Mouse (Mus musculus): ENCODE results near the gene Tet3. TPM values are rescaled to one million over a fixed set of nuclear protein-coding genes. Genes with fewer than 3 reads are reported as not detected.
"Not testable (repeated sequence)": the region's sequence is repeated elsewhere in the genome, so short reads cannot be mapped to it uniquely, and the experiment has no call there.

The Tet3 gene
- polyA plus RNA-seq, 1 experiment from 2014 or later = 30.3 TPM

DNA sequence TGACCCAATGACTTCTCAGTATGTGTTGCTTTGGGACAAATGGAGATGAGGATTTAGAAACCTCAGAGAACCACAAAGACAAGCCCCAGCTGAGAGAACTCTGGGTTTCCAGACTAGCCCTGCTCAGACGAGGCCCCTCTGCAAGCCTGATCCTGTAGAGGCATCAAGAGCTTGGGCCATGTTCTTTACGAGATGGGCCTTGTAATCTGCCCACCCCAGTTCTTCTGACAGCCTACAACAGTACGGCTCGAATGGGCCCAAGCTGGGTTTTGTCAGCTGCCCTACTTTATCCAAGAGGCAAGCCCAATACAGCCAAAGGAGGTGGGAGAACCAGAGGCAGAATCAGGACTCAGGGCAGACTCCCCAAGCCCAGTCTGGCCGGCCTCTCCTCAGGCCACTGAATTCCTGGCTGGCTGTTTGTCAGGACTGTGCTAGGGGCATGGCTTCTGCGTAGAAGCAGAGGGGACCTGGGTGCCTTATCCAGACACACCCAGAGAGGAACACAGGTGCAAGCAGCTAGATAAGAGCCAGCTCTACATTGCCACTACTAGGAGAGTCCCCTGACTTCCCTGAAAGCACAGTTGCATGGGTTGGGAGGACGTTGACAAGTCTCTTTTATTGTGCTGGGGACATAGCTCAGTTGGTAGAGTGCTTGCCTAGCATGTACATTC lies 107.3 kb downstream of the Tet3 start:
- peaks cover 11% of the 10 kb centered on the region for H3K36me3 ChIP-seq (ENCODE audit: control insufficient read depth, insufficient read depth, low read length)
- 66% methylated on average over 7 of the region's 7 CpGs for WGBS (ENCODE audit: insufficient replicate concordance)
- H3K4me1 ChIP-seq (ENCODE audit: control insufficient read depth, insufficient read depth, low read length) = peaks cover 10% of the 10 kb centered on the region
- peak overlapping the region; percentile 88 for H3K4me2 ChIP-seq
- peak overlapping the region; percentile 54 for H3K27ac ChIP-seq (ENCODE audit: low read depth, low read length)
- no peak overlapping the region for H3K4me3 ChIP-seq (ENCODE audit: low read depth, low read length)
- H3K27me3 ChIP-seq (ENCODE audit: control insufficient read depth, insufficient read depth, low read length) = no peaks in the 10 kb centered on the region
- no peaks in the 10 kb centered on the region for H3K9me3 ChIP-seq (replicated peaks; ENCODE audit: control insufficient read depth, low read length)
- no peak overlapping the region for H3K9ac ChIP-seq (ENCODE audit: low read depth, low read length)
- peak; percentile 85 for ATAC-seq (replicated peaks; ENCODE audit: insufficient number of reproducible peaks, low FRiP score, low TSS enrichment)

DNA sequence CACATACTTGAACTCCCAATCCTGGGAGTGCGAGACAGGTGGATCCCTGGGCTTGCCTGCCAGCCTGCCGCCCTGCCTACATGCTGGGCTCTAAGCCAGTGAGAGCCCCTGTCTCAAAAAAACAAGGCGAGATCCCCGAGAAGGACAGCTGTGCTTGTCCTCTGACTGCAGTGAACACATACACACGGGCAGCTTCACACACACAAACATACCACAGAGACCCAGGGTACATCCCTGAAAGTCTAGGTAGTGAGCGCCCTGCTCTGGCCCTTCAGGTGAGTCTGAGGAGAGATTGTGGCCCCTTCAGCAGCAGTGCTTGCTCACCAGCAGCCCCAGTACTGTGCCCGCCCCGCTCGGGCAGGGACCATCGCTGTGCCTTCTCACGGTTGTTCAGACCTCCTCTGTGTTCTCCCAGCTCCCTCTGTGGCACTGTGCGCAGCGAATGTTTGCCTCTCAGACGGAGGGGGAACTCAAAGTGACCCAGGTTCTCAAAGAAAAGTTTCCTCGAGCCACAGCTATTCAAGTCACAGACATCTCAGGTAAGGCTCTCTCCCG lies 108.0 kb downstream of the Tet3 start:
- Histone ChIP-seq H3K4me1 (ENCODE audit: control insufficient read depth, insufficient read depth, low read length) (peaks cover 7% of the 10 kb centered on the region), H3K36me3 (ENCODE audit: control insufficient read depth, insufficient read depth, low read length) (peaks cover 11% of the 10 kb centered on the region), H3K9ac (ENCODE audit: low read depth, low read length) (0 out of 2 replicates have a peak overlapping the region, but pooled peaks have one; percentile 49), H3K4me2 (peak overlapping the region; percentile 88), H3K27me3 (ENCODE audit: control insufficient read depth, insufficient read depth, low read length) (no peaks in the 10 kb centered on the region), H3K27ac (ENCODE audit: low read depth, low read length) (peak overlapping the region; percentile 54), H3K9me3 (replicated peaks; ENCODE audit: control insufficient read depth, low read length) (no peaks in the 10 kb centered on the region), H3K4me3 (ENCODE audit: low read depth, low read length) (no peak overlapping the region)
- WGBS (ENCODE audit: insufficient replicate concordance) = 84% methylated on average over 16 of the region's 16 CpGs
- ATAC-seq (replicated peaks; ENCODE audit: insufficient number of reproducible peaks, low FRiP score, low TSS enrichment) = no peak

DNA sequence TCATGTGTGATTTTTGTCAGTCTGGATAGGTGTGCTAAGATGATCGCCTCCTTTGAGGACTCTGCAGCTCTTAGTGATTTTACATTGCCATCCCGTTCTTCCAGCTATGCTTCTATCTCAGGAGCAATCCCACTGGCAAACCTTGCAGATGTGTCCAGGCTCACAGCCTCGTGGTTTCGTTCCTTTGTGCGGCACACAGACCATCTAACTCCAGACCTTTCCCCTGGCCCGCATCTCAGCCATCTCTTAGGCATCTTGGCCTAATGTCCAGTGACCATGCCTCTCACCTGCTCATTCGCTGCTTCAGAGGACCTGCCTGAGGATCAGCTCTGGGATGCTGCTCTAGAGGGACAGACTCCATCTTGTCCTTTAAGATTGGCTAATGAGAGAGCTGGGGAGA lies 108.7 kb downstream of the Tet3 start:
- Histone ChIP-seq H3K36me3 (ENCODE audit: control insufficient read depth, insufficient read depth, low read length) (peaks cover 11% of the 10 kb centered on the region), H3K27ac (ENCODE audit: low read depth, low read length) (peak overlapping the region; percentile 73; the same call in 1 of the 2 replicates), H3K9me3 (replicated peaks; ENCODE audit: control insufficient read depth, low read length) (no peaks in the 10 kb centered on the region), H3K9ac (ENCODE audit: low read depth, low read length) (peak overlapping the region; percentile 98), H3K4me2 (peak overlapping the region; percentile 88), H3K27me3 (ENCODE audit: control insufficient read depth, insufficient read depth, low read length) (no peaks in the 10 kb centered on the region), H3K4me1 (ENCODE audit: control insufficient read depth, insufficient read depth, low read length) (peaks cover 7% of the 10 kb centered on the region), H3K4me3 (ENCODE audit: low read depth, low read length) (peak overlapping the region; percentile 94)
- 79% methylated on average over 7 of the region's 7 CpGs for WGBS (ENCODE audit: insufficient replicate concordance)
- no peak for ATAC-seq (replicated peaks; ENCODE audit: insufficient number of reproducible peaks, low FRiP score, low TSS enrichment)

DNA sequence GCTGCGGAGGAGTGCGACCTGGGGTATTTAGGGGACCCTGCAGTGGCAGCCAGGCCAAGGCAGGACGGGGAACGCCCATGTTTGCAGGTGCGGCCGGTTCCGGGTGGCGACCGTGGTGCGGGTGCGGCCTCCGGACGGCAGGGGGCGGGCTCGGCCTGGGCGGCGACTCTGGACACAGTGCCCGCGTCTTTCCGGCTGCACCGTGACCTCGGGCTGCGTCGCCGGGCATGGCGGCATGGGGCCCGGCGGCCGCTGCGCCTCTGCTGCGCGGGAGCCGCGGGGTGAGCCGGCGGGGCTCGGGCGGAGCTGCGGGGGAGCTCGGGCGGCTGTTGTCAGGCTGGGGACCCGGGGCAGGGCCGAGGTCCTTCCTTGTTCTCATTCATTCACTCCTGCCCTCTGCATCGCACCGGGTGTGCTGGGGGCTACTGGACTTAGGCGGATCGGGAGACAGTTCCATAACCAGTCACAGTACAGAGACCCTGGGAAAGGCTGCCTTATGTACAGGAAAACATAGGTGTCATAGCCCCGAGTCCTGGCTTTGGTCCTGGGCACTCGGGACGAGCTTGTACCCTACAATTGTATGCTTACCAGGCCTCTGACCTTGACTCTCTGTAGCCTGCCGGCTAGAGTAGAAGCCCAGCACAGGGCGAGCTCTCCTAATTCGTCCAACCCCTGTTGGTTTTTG lies 109.5 kb downstream of the Tet3 start:
- Histone ChIP-seq H3K27me3 (ENCODE audit: control insufficient read depth, insufficient read depth, low read length) (no peaks in the 10 kb centered on the region), H3K9ac (ENCODE audit: low read depth, low read length) (peak overlapping the region; percentile 98), H3K36me3 (ENCODE audit: control insufficient read depth, insufficient read depth, low read length) (peaks cover 11% of the 10 kb centered on the region), H3K9me3 (replicated peaks; ENCODE audit: control insufficient read depth, low read length) (no peaks in the 10 kb centered on the region), H3K4me1 (ENCODE audit: control insufficient read depth, insufficient read depth, low read length) (peaks cover 7% of the 10 kb centered on the region), H3K27ac (ENCODE audit: low read depth, low read length) (peak overlapping the region; percentile 73), H3K4me3 (ENCODE audit: low read depth, low read length) (peak overlapping the region; percentile 94), H3K4me2 (peak overlapping the region; percentile 88)
- ATAC-seq (replicated peaks; ENCODE audit: insufficient number of reproducible peaks, low FRiP score, low TSS enrichment) = peak; percentile 88
- under 1% methylated on average over 51 of the region's 53 CpGs for WGBS (ENCODE audit: insufficient replicate concordance)

DNA sequence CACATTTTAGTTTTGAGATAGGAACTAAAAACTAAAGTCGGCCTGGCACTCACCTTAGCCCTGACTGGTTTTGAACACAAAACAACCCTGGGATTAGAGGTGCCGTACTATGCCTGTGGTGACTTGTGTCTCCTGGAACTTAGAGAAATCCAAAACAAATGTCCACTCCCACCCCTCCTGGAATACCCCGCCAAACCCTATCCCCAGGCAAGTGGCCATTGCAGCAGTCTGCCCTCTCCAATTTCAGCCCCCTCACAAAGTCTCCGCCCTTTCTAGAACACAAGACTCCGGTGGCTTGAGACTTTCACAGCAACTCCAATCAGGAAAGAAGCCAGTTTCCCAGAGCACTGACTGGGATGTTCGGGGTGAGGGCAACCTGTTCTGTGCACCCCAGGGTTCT lies 110.0 kb downstream of the Tet3 start, which contains the start of gene Bola3:
Gene Bola3 (plus strand): TSS at position 275 of the 400 bp plus-strand sequence.
- peak; percentile 40 for ATAC-seq (replicated peaks; ENCODE audit: insufficient number of reproducible peaks, low FRiP score, low TSS enrichment)
- Histone ChIP-seq H3K4me2 (peak within 1 kb of the TSS; percentile 88), H3K9me3 (replicated peaks; ENCODE audit: control insufficient read depth, low read length) (no peaks in the 10 kb centered on the region), H3K36me3 (ENCODE audit: control insufficient read depth, insufficient read depth, low read length) (peaks cover 11% of the 10 kb centered on the region), H3K27me3 (ENCODE audit: control insufficient read depth, insufficient read depth, low read length) (no peaks in the 10 kb centered on the region), H3K27ac (ENCODE audit: low read depth, low read length) (peak within 1 kb of the TSS; percentile 73), H3K4me3 (ENCODE audit: low read depth, low read length) (peak within 1 kb of the TSS; percentile 94), H3K9ac (ENCODE audit: low read depth, low read length) (peak within 1 kb of the TSS; percentile 98), H3K4me1 (ENCODE audit: control insufficient read depth, insufficient read depth, low read length) (peaks cover 7% of the 10 kb centered on the region)
- WGBS (ENCODE audit: insufficient replicate concordance) = 38% methylated on average over 6 of the region's 6 CpGs

- H3K4me3 ChIP-seq (ENCODE audit: low read depth, low read length) = no peak overlapping the region
- H3K27me3 ChIP-seq (ENCODE audit: control insufficient read depth, insufficient read depth, low read length) = no peaks in the 10 kb centered on the region
- H3K4me2 ChIP-seq = no peak overlapping the region
- no peak for ATAC-seq (replicated peaks; ENCODE audit: insufficient number of reproducible peaks, low FRiP score, low TSS enrichment)
- H3K9me3 ChIP-seq (replicated peaks; ENCODE audit: control insufficient read depth, low read length) = no peaks in the 10 kb centered on the region
- H3K27ac ChIP-seq (ENCODE audit: low read depth, low read length) = no peak overlapping the region
- peaks cover 5% of the 10 kb centered on the region for H3K36me3 ChIP-seq (ENCODE audit: control insufficient read depth, insufficient read depth, low read length)
- peaks cover 7% of the 10 kb centered on the region for H3K4me1 ChIP-seq (ENCODE audit: control insufficient read depth, insufficient read depth, low read length)
- WGBS (ENCODE audit: insufficient replicate concordance) = 86% methylated on average over 3 of the region's 3 CpGs
- no peak overlapping the region for H3K9ac ChIP-seq (ENCODE audit: low read depth, low read length)
These were observed 111.0 kb downstream of the Tet3 start for GRCm38 (mm10) chr6:83347916-83348315.

DNA sequence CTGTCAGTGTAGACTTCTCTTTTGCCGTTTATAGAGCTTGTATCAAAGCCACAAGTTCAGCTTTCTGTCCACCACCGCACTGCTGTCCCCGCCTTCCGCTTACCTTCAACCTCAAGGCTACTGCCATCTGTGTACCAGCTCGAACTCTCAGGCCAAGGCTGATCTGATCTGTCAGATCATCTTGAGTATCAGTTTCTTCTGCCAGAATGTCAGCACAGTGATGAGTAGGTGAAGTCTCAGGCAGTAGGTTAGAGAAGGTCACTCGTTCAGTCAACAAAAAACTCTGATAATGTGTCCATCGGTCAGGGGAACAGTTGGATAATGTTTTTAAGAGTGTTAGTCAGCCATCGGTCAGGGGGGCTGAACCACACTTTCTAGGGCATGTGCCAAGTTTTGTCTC lies 113.6 kb downstream of the Tet3 start:
- 88% methylated on average over 8 of the region's 8 CpGs for WGBS (ENCODE audit: insufficient replicate concordance)
- not testable (repeated sequence) for H3K36me3 ChIP-seq (ENCODE audit: control insufficient read depth, insufficient read depth, low read length); H3K9me3 ChIP-seq (replicated peaks; ENCODE audit: control insufficient read depth, low read length); H3K27me3 ChIP-seq (ENCODE audit: control insufficient read depth, insufficient read depth, low read length); ATAC-seq (replicated peaks; ENCODE audit: insufficient number of reproducible peaks, low FRiP score, low TSS enrichment); H3K4me2 ChIP-seq; H3K9ac ChIP-seq (ENCODE audit: low read depth, low read length); H3K27ac ChIP-seq (ENCODE audit: low read depth, low read length); H3K4me1 ChIP-seq (ENCODE audit: control insufficient read depth, insufficient read depth, low read length); H3K4me3 ChIP-seq (ENCODE audit: low read depth, low read length)

DNA sequence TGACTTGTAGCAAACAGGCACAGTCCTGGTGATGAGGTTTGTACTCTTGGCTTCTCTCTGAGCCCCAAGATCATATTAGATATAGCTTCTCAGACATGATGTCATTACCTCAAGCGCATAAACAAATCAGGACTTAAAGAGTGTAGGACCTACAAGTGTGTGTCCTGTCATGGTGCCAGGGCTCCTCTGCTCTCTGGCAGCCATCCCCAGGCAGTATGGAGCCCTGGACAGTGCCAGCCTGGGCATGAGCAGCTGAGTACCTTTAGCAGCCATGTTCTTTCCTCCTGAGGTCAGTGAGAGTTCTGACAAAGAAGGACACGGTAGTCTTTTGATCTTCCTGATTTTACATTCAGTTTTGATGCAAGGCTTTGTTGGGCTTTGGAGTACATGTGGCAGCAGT lies 115.9 kb downstream of the Tet3 start:
- ATAC-seq (replicated peaks; ENCODE audit: insufficient number of reproducible peaks, low FRiP score, low TSS enrichment) = no peak
- H3K36me3 ChIP-seq (ENCODE audit: control insufficient read depth, insufficient read depth, low read length) = peaks cover 11% of the 10 kb centered on the region
- 96% methylated on average over 2 of the region's 2 CpGs for WGBS (ENCODE audit: insufficient replicate concordance)
- H3K4me2 ChIP-seq = no peak overlapping the region
- H3K27ac ChIP-seq (ENCODE audit: low read depth, low read length) = no peak overlapping the region
- H3K4me3 ChIP-seq (ENCODE audit: low read depth, low read length) = no peak overlapping the region
- no peaks in the 10 kb centered on the region for H3K9me3 ChIP-seq (replicated peaks; ENCODE audit: control insufficient read depth, low read length)
- H3K9ac ChIP-seq (ENCODE audit: low read depth, low read length) = 0 out of 2 replicates have a peak overlapping the region, but pooled peaks have one; percentile 5
- no peaks in the 10 kb centered on the region for H3K4me1 ChIP-seq (ENCODE audit: control insufficient read depth, insufficient read depth, low read length)
- H3K27me3 ChIP-seq (ENCODE audit: control insufficient read depth, insufficient read depth, low read length) = no peaks in the 10 kb centered on the region

All from heart, embryonic 11.5 days (tissue).